Mouse (Mus musculus) kidney, adult 2 months (tissue): ENCODE data around the gene Sox11.

Experiments used
- CTCF ChIP-seq: fragments of 200-500 bp; conservative IDR thresholded peaks from 2 replicates; pipeline ENCODE4 v1.5.1; 2011; ENCODE audit warnings: low read depth, mild to moderate bottlenecking, control low read depth, low read length, moderate library complexity, mixed read lengths; ENCODE audit not compliant: insufficient read depth, insufficient read length
- POLR2A ChIP-seq: fragments of 200-500 bp; IDR thresholded peaks from one replicate; pipeline ENCODE4 v1.6.1; 2011; ENCODE audit warnings: low read depth, low read length, control low read depth

GRCm38 (mm10) chr12:27341871-27342690, at the start of gene Sox11:
- no peak for TF ChIP-seq CTCF
- TF ChIP-seq POLR2A: no peak
